Mouse (Mus musculus) hindbrain, embryonic 13.5 days (tissue): ENCODE results near the gene Fam166a. TPM values are rescaled to one million over a fixed set of nuclear protein-coding genes. Genes with fewer than 3 reads are reported as not detected.
A peak's percentile ranks its signal among the peaks of the same experiment; 100 is the strongest.

Source experiments
- ATAC-seq: fragments of 200-750 bp; cut with Nextera tagmentation; 2 replicates; pipeline ENCODE4 v1.8.0; 2017; ENCODE audit warnings: moderate TSS enrichment; ENCODE audit not compliant: low FRiP score
- H3K27ac ChIP-seq: fragments of 300-500 bp; sonication (generic); 2 replicates; pipeline ENCODE4 v1.5.1; 2015; ENCODE audit warnings: inconsistent platforms, mild to moderate bottlenecking, moderate library complexity
- H3K27me3 ChIP-seq: fragments of 300-500 bp; sonication (generic); 2 replicates; pipeline ENCODE4 v1.6.1; 2015; ENCODE audit warnings: mild to moderate bottlenecking, inconsistent platforms
- H3K36me3 ChIP-seq: fragments of 300-500 bp; sonication (generic); 2 replicates; pipeline ENCODE4 v1.6.1; 2015; ENCODE audit warnings: mild to moderate bottlenecking, inconsistent platforms
- H3K4me1 ChIP-seq: fragments of 300-500 bp; sonication (generic); replicated peaks from 2 replicates; pipeline ENCODE4 v1.6.1; 2015; ENCODE audit warnings: inconsistent platforms
- H3K4me2 ChIP-seq: fragments of 300-500 bp; sonication (generic); 2 replicates; pipeline ENCODE4 v1.6.1; 2015; ENCODE audit warnings: inconsistent platforms, mild to moderate bottlenecking, moderate library complexity
- H3K4me3 ChIP-seq: fragments of 300-500 bp; sonication (generic); 2 replicates; pipeline ENCODE4 v1.5.1; 2015; ENCODE audit warnings: mild to moderate bottlenecking, inconsistent platforms
- H3K9ac ChIP-seq: fragments of 300-500 bp; sonication (generic); 2 replicates; pipeline ENCODE4 v1.6.1; 2015; ENCODE audit warnings: mild to moderate bottlenecking, inconsistent platforms
- H3K9me3 ChIP-seq: fragments of 300-500 bp; sonication (generic); 2 replicates; pipeline ENCODE4 v1.6.1; 2016; ENCODE audit warnings: inconsistent platforms
- whole genome bisulfite sequencing: fragments of 180-500 bp; shearing (Covaris S2); methylation state at CpG from one replicate; pipeline ENCODE4 v1.1.7; 2015; 5-methylcytosine and 5-hydroxymethylcytosine counted together
- polyA plus RNA-seq: library from polyadenylated mRNA; unstranded; fragments of >200 nt; fragmentation: Nextera tagmentation; extraction: Ambion mirVana; gene quantifications from 2 replicates; pipeline ENCODE4 v1.2.1, GENCODE M21; 2015

The Fam166a gene
- polyA plus RNA-seq, 1 experiment from 2014 or later: 0.40 TPM

DNA sequence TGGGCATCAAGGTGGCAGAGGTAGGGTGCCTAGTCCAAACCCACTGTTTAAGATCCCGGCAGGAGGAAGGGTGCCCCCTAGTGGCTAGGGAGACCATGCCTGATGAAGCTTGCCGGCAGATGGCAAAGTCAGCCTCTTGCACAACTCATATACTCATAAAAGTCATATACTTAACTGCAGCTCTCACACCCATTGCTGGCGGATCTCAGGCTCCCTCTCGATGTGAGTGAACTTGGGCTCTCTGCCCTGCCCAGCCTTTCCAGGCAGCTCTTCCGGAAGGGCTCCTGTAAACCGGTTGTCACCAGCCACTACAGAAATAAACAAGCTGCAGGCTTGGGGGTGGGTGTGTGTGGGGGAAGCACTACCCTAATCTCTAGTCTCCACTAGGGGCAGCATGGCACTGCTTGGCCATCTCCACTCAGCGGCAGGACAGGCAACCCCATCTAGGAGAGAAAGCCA lies 9.9 kb downstream of the Fam166a start:
- Histone ChIP-seq H3K4me2 (peak overlapping the region; percentile 42), H3K36me3 (no peaks in the 10 kb centered on the region), H3K27ac (peak overlapping the region; percentile 72), H3K4me1 (peaks cover 20% of the 10 kb centered on the region), H3K9ac (peak overlapping the region; percentile 53; the same call in 1 of the 2 replicates), H3K27me3 (peaks cover 17% of the 10 kb centered on the region; the same call in 1 of the 2 replicates), H3K9me3 (no peaks in the 10 kb centered on the region), H3K4me3 (peak overlapping the region; percentile 23)
- WGBS: under 1% methylated on average over 7 of the region's 7 CpGs
- ATAC-seq: no peak

DNA sequence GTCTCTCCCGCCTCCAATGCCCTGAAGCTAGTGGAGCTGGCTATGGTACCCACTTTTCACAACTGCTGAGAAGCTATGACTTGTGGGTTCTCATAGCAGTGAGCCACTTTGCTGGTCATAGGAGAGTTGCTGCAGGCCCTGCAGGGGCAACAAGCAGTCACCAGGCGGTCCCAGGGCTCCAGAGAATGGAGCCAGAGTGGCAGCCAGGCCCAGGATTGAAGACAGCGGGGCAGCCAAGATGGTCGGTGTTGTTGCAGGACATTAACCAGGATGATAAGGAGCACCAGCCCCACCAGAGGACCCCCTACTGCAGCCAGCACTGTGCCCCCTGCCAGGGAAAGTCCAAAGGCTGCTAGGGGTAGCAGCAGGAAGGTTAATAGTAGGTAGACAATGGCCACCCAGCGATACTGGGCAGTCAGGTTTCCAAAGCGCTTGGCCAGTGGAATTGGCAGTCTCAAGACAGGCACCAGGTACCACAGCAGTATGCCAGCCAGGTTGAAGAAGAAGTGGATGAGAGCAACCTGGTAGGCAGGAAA lies 10.5 kb downstream of the Fam166a start:
- H3K9me3 ChIP-seq: no peaks in the 10 kb centered on the region
- H3K27ac ChIP-seq: 0 out of 2 replicates have a peak overlapping the region, but pooled peaks have one; percentile 72

DNA sequence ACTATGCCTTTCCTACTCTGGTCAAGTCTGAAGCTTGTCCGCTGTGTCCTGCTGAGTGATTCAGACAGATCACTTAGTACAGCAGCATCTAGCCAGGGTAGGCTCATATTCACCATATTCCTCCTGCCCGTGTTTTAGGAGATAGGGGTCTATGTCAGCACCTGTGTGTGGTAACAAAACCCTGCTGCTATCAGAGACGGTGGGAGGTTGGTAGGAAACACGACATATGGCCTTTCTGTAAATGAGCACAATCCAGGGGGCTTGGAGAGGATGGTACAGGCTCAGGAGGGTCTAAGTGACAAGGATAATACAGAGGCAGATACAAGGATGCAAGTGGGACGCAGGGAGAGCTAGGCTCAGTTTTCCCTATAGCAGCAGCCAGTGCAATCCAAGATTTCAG lies 11.0 kb downstream of the Fam166a start:
- WGBS: 82% methylated on average over 5 of the region's 5 CpGs
- no peaks in the 10 kb centered on the region for H3K36me3 ChIP-seq
- H3K4me1 ChIP-seq: peaks cover 16% of the 10 kb centered on the region
- H3K9ac ChIP-seq: no peak overlapping the region
- H3K9me3 ChIP-seq: no peaks in the 10 kb centered on the region
- no peak overlapping the region for H3K27ac ChIP-seq
- no peak overlapping the region for H3K4me2 ChIP-seq
- H3K27me3 ChIP-seq: peaks cover 24% of the 10 kb centered on the region
- no peak overlapping the region for H3K4me3 ChIP-seq
- ATAC-seq: no peak

More for the DNA sequence above, 10.5 kb downstream of the Fam166a start:
- H3K27me3 ChIP-seq: peaks cover 19% of the 10 kb centered on the region; the same call in 1 of the 2 replicates
- peaks cover 16% of the 10 kb centered on the region for H3K4me1 ChIP-seq
- no peak for ATAC-seq
- no peak overlapping the region for H3K9ac ChIP-seq
- no peaks in the 10 kb centered on the region for H3K36me3 ChIP-seq
- H3K4me3 ChIP-seq: no peak overlapping the region; the same call in 1 of the 2 replicates
- WGBS: 68% methylated on average over 6 of the region's 6 CpGs
- peak overlapping the region; percentile 42 for H3K4me2 ChIP-seq

DNA sequence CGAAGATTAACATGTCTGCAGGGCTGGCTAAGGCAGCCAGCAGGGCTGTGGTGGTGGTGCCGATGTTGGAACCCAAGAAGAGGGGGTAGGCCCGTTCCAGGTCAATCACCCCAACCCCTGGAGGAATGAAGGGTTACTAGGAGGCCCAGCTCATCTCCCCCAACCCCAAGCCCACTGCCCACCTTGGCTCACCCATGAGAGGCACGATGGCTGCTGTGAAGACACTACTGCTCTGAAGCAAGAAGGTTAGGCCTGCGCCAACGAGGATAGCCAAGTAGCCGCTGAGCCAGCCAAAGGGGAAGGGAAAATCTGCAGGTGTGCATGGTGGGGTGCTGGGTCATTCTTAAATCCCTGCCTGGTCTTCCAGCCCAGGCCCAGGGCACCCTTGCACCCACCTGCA lies 12.0 kb downstream of the Fam166a start:
- Histone ChIP-seq H3K9me3 (no peaks in the 10 kb centered on the region), H3K27me3 (peaks cover 33% of the 10 kb centered on the region), H3K36me3 (no peaks in the 10 kb centered on the region), H3K9ac (no peak overlapping the region), H3K27ac (no peak overlapping the region), H3K4me1 (peaks cover 12% of the 10 kb centered on the region), H3K4me2 (no peak overlapping the region), H3K4me3 (no peak overlapping the region)
- no peak for ATAC-seq
- WGBS: 91% methylated on average over 7 of the region's 7 CpGs

DNA sequence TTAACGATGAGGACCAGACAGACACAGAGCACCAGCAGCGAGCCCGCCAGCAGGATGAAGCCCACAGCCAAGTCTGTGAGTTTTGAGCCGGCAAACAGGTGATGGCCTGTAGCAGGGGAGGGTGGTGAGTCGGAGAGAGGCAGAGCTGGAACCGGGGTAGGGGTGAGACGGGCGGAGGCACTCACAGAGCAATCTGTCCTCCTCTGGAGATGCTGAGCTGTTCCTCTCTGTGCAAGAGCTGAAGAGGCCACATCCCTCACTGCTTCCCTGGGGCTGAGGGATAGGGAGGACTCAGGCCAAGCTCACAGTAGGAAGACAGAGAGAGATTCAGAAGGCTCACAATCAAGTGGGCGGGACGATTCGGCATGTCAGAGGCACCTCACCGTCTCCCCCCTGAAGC lies 12.5 kb downstream of the Fam166a start:
- peaks cover 37% of the 10 kb centered on the region for H3K27me3 ChIP-seq
- H3K9me3 ChIP-seq: no peaks in the 10 kb centered on the region
- H3K4me1 ChIP-seq: peaks cover 8% of the 10 kb centered on the region
- no peak overlapping the region for H3K4me2 ChIP-seq
- WGBS: 57% methylated on average over 12 of the region's 12 CpGs
- ATAC-seq: no peak
- no peak overlapping the region for H3K27ac ChIP-seq
- no peaks in the 10 kb centered on the region for H3K36me3 ChIP-seq
- no peak overlapping the region for H3K9ac ChIP-seq
- H3K4me3 ChIP-seq: no peak overlapping the region

DNA sequence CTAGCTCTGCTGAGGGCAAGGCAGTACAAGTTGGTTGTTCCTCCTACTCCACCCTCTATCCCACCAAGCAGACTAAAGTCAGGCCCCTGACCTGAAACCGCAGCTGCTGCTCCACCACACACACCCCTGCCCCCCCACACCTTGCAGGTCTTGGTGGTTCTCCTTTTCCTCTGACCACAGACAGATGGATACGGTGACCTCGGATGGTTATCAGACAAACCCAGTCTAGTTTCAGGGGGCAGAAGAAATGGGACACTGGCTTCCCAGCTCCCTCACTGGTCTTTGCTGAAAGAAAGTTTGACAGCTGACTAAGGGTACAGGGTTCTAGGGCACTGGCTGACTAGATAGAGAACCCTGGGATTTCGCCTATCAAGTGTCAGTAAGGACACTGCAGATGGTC lies 14.9 kb downstream of the Fam166a start:
- Histone ChIP-seq H3K9me3 (no peaks in the 10 kb centered on the region), H3K36me3 (no peaks in the 10 kb centered on the region), H3K27ac (no peak overlapping the region), H3K9ac (no peak overlapping the region), H3K4me3 (no peak overlapping the region), H3K27me3 (peaks cover 59% of the 10 kb centered on the region), H3K4me2 (no peak overlapping the region), H3K4me1 (peaks cover 7% of the 10 kb centered on the region)
- WGBS: 79% methylated on average over 4 of the region's 4 CpGs
- ATAC-seq: no peak

DNA sequence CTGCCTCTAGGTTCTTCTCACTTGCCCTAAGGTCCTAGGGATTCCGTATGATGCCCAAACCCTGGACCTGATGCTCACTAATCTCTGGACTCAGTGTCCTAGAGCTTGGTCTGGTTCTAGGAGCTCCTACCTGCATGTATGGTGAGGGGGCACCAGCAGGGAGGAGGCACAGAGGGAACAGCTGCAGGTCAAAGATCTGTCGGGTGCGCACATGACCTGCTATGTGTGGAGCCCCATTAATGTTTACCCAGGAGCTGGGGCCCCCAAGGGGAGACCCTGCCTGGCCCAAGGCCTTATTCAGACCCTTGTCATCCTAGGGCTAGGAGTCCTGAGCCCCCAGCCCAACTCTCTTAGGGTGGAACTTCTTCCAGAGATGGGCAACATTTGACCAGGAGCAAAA lies 15.5 kb downstream of the Fam166a start, which contains the start of gene Slc34a3:
Gene Slc34a3 (minus strand): TSS at position 315 of the 400 bp plus-strand sequence.
- no peak for ATAC-seq
- Histone ChIP-seq H3K4me2 (no peak within 1 kb of the TSS), H3K36me3 (no peaks in the 10 kb centered on the region), H3K9me3 (no peaks in the 10 kb centered on the region), H3K27ac (no peak within 1 kb of the TSS), H3K9ac (no peak within 1 kb of the TSS), H3K27me3 (peaks cover 61% of the 10 kb centered on the region), H3K4me3 (no peak within 1 kb of the TSS), H3K4me1 (peaks cover 2% of the 10 kb centered on the region)
- 83% methylated on average over 3 of the region's 3 CpGs for WGBS

DNA sequence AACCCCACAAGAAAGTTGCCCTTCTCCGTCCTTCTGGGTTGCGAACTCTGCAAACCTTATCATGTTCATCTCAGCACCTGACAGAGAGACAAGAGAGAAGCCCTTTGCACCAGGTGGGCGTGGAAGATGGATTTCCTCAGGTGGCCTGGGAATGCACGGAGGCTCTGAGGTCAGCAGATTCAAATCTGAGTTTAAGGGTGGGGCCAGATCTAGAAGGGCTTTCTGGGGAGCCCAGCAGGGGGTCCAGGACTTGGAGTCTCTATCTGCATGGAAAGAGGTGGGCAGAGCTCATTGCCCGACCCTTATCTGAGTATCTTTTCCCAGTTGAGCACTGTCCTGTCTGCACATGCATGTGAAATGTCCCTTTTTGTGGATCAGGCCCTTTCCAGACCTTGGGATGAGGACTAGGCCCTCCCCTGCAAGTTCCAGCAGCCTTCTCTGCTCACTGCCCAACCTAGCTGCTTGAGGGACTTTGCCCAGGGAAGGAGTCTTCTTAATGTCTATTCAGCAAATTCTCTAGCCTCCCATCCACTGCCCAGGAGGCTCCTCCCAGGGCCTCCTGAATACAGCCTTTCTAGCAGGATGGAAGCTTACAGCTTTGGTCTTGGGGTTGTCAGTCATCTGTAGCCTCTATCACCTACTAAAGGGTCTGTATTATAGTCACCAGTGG lies 16.1 kb downstream of the Fam166a start:
- Histone ChIP-seq H3K4me3 (no peak overlapping the region), H3K9ac (no peak overlapping the region), H3K27me3 (peaks cover 64% of the 10 kb centered on the region), H3K9me3 (no peaks in the 10 kb centered on the region), H3K4me2 (no peak overlapping the region), H3K27ac (no peak overlapping the region), H3K4me1 (no peaks in the 10 kb centered on the region), H3K36me3 (no peaks in the 10 kb centered on the region)
- no peak for ATAC-seq
- 78% methylated on average over 5 of the region's 5 CpGs for WGBS

DNA sequence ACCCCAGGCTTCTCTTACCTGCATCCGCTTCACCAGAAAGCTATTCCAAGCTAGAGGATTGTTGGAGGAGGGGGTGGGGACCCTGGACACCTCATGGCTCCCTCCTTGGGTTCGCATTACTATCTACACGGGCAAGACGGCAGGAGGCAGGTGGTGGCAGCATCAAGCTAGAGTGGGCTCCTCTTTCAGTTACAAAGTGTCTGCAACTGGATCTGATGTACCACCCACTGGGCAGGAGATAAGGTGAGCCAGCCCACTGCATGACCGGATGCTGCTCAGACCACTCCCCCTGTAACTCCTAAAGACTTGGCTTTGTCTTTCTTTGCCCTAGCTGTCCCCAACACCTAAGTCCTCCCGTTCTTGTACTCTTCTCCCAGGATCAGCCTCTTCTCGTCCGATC lies 18.1 kb downstream of the Fam166a start, which contains the start of gene Rnf224:
Gene Rnf224 (minus strand): TSS at position 174 of the 400 bp plus-strand sequence.
- Histone ChIP-seq H3K9me3 (no peaks in the 10 kb centered on the region), H3K9ac (no peak within 1 kb of the TSS), H3K27me3 (peaks cover 52% of the 10 kb centered on the region), H3K4me1 (peaks cover 14% of the 10 kb centered on the region), H3K36me3 (no peaks in the 10 kb centered on the region), H3K27ac (no peak within 1 kb of the TSS), H3K4me2 (no peak within 1 kb of the TSS), H3K4me3 (no peak within 1 kb of the TSS)
- 43% methylated on average over 8 of the region's 8 CpGs for WGBS
- ATAC-seq: no peak

DNA sequence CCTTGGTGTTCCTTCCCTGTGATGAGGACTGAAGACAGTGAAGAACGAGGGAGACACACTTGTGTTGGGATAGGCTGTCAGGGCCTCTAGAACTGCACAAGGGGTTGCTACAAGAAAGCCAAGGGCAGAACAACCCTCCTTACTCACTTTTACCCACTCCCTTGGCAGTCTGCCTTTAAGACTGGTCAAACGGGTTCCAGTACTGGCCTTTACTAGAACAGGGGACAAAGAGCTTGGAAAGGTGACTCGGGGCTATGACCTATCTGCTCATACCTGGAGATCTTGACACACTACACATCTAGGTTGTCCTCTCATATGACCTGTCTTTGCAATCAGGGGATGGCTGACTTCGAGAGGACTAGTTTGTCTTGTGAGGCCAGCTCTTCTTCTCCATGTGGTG lies 19.0 kb downstream of the Fam166a start:
- no peak overlapping the region for H3K4me3 ChIP-seq
- WGBS: 74% methylated on average over 4 of the region's 4 CpGs
- H3K4me2 ChIP-seq: no peak overlapping the region
- H3K9me3 ChIP-seq: no peaks in the 10 kb centered on the region
- H3K4me1 ChIP-seq: peaks cover 23% of the 10 kb centered on the region
- peaks cover 49% of the 10 kb centered on the region for H3K27me3 ChIP-seq
- no peak for ATAC-seq
- no peak overlapping the region for H3K27ac ChIP-seq
- H3K9ac ChIP-seq: no peak overlapping the region
- no peaks in the 10 kb centered on the region for H3K36me3 ChIP-seq

DNA sequence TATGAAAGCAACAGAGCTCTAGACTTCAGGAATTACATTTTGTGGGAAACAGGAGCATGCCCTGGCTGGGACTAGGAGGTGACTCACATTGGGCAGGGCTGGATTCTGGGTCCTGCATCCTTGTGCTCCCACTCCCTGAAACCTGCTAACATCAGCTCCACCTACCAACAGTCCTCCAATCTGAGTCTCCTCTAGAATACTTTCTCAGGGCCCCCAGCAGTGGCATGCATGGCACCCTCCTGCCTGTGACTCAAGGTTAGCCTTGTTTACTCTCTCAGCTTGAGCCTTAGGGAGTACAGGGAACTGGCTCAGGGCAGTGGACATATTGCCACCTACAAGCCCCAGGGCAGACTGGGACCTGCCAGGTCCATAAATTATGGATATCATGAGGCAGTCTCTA lies 19.6 kb downstream of the Fam166a start:
- no peaks in the 10 kb centered on the region for H3K36me3 ChIP-seq
- H3K4me1 ChIP-seq: peaks cover 29% of the 10 kb centered on the region
- H3K9ac ChIP-seq: no peak overlapping the region
- H3K4me3 ChIP-seq: no peak overlapping the region
- no peaks in the 10 kb centered on the region for H3K9me3 ChIP-seq
- peaks cover 52% of the 10 kb centered on the region for H3K27me3 ChIP-seq
- no peak for ATAC-seq
- H3K27ac ChIP-seq: no peak overlapping the region
- H3K4me2 ChIP-seq: no peak overlapping the region

DNA sequence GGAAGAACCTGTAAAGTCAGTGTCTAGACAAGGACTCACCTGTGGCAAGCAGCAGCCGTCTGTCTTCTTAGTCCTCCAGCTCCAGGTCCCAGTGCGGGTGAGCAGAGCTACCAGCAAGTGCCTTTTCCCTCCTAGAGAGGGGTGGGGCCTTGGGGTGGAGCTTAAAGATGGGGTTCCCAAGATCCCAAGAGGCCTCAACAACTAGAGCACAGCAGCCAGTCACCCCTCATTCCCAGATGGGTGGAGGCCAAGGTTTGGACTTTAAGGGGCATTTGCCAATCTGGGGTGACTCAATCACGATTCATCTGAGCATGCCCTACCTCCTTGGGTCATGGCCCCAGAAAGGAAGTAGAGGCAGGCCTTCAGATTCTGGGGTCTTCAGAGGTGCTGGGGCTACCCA lies 21.2 kb downstream of the Fam166a start:
- no peak overlapping the region for H3K4me3 ChIP-seq
- H3K9me3 ChIP-seq: no peaks in the 10 kb centered on the region
- no peak for ATAC-seq
- H3K4me1 ChIP-seq: peaks cover 42% of the 10 kb centered on the region
- H3K27me3 ChIP-seq: peaks cover 43% of the 10 kb centered on the region
- H3K9ac ChIP-seq: no peak overlapping the region
- peaks cover 7% of the 10 kb centered on the region; the same call in 1 of the 2 replicates for H3K36me3 ChIP-seq
- WGBS: 89% methylated on average over 3 of the region's 3 CpGs
- H3K27ac ChIP-seq: no peak overlapping the region
- H3K4me2 ChIP-seq: no peak overlapping the region

DNA sequence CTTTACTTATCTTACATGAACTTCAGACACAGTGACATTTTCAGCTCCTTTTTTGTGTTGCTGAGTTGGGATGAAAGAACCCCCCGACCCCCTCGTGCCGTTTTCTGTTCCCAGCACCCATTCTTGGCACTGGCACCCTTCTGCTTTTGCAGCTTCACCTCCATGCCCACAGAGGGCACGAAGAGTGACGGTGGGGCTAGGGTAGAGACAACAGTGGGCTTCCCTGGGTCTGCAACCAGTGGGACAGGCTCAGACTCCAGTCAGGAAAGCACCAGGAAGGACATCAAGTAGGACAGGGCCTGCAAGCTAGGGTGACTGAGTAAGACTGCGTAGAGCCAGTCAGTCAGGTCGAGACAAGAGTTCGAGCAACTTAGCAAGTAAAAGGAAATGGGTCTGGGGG lies 21.8 kb downstream of the Fam166a start:
- Histone ChIP-seq H3K4me1 (peaks cover 42% of the 10 kb centered on the region), H3K9ac (peak overlapping the region; percentile 90), H3K27me3 (peaks cover 37% of the 10 kb centered on the region), H3K9me3 (no peaks in the 10 kb centered on the region), H3K27ac (peak overlapping the region; percentile 68), H3K4me3 (peak overlapping the region; percentile 70), H3K36me3 (peaks cover 9% of the 10 kb centered on the region), H3K4me2 (peak overlapping the region; percentile 89)
- peak; percentile 14 for ATAC-seq
- 53% methylated on average over 8 of the region's 8 CpGs for WGBS
